Mouse (Mus musculus): ENCODE data around the gene Cpne6. TPM values are rescaled to one million over a fixed set of nuclear protein-coding genes. Genes with fewer than 3 reads are reported as not detected.

Cpne6 gene
- polyA plus RNA-seq, 1 experiment from 2014 or later = 1.1 TPM

DNA sequence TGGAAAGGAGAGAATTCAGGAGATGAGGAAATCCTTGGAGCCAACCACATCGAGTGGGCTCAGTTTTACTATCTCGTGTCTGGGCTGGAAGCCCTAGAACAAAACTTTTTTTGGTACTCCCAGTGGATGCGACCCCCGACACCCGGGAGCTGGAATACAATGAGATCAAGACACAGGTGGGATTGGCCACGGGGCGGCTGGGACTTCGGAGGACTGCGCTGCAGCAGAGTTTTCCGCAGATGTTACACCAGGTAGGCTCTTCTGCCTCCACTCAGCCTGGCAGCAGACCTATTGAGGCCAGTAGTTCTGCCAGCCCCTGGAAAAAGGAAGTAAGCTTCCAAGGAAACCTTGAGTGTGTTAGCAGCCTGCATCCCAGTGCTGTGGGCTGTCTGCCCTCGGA is 53.0 kb downstream of the Cpne6 start:
- Histone ChIP-seq H3K27me3 (ENCODE audit: insufficient read depth, poor library complexity, severe bottlenecking) (no peaks in the 10 kb centered on the region), H3K4me3 (no peak overlapping the region), H3K4me1 (replicated peaks) (peaks cover 17% of the 10 kb centered on the region), H3K9me3 (no peaks in the 10 kb centered on the region), H3K27ac (no peak overlapping the region), H3K36me3 (peaks cover 52% of the 10 kb centered on the region)
- WGBS = 90% methylated on average over 11 of the region's 11 CpGs
- no peak for DNase-seq (ENCODE audit: low spot score)

DNA sequence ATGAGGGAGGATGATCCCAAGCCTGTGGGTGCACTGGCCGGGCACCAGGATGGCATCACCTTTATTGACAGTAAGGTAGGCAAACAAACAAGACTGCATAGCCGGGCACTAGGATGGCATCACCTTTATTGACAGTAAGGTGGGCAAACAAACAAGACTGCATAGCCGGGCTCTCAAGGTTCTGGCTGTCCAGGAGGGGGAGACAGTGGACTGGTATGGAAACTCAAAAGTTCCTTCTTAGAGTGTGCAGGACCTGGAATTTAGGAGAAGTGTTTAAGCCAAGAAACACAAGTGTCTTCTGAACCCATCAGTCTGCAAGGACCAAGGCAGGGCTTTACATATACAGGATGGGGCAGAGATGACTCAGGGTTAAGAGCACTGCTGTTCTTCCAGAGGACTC is 55.5 kb downstream of the Cpne6 start:
- Histone ChIP-seq H3K4me3 (no peak overlapping the region), H3K36me3 (peaks cover 77% of the 10 kb centered on the region), H3K27me3 (ENCODE audit: insufficient read depth, poor library complexity, severe bottlenecking) (no peaks in the 10 kb centered on the region), H3K9me3 (no peaks in the 10 kb centered on the region), H3K27ac (no peak overlapping the region), H3K4me1 (replicated peaks) (peaks cover 12% of the 10 kb centered on the region)
- 79% methylated on average over 3 of the region's 3 CpGs for WGBS
- no peak for DNase-seq (ENCODE audit: low spot score)

Other genes with a start within 250 kb of the Cpne6 start
- gene Dhrs4, start 31.7 kb upstream of the Cpne6 start, polyA plus RNA-seq (2016; fragmentation: Nextera tagmentation; extraction: Ambion mirVana) = 50.5 and 64.5 TPM in 2 replicates
- gene Carmil3, start 19.8 kb upstream of the Cpne6 start, polyA plus RNA-seq (2016; fragmentation: Nextera tagmentation; extraction: Ambion mirVana) = 5.7 and 7.9 TPM in 2 replicates
- not detected in 2 replicates for gene Nrl, start 14.5 kb downstream of the Cpne6 start, polyA plus RNA-seq (2016; fragmentation: Nextera tagmentation; extraction: Ambion mirVana)
- 15.4 and 18.5 TPM in 2 replicates for gene Pck2, start 29.8 kb downstream of the Cpne6 start, polyA plus RNA-seq (2016; fragmentation: Nextera tagmentation; extraction: Ambion mirVana)
- gene Dcaf11, start 49.6 kb downstream of the Cpne6 start, polyA plus RNA-seq (2016; fragmentation: Nextera tagmentation; extraction: Ambion mirVana) = 69.5 and 94.1 TPM in 2 replicates
- gene A730061H03Rik, start 50.0 kb downstream of the Cpne6 start, polyA plus RNA-seq (2016; fragmentation: Nextera tagmentation; extraction: Ambion mirVana) = 0.82 TPM in 1 of 2 replicates, not detected in the other
- 0.26 and 0.34 TPM in 2 replicates for gene Fitm1, start 65.2 kb downstream of the Cpne6 start, polyA plus RNA-seq (2016; fragmentation: Nextera tagmentation; extraction: Ambion mirVana)
- gene Psme1, start 67.7 kb downstream of the Cpne6 start, polyA plus RNA-seq (2016; fragmentation: Nextera tagmentation; extraction: Ambion mirVana) = 97.6 and 114 TPM in 2 replicates
- gene Emc9, start 74.9 kb downstream of the Cpne6 start, polyA plus RNA-seq (2016; fragmentation: Nextera tagmentation; extraction: Ambion mirVana) = 6.8 and 10.0 TPM in 2 replicates
- 171 and 203 TPM in 2 replicates for gene Psme2, start 80.7 kb downstream of the Cpne6 start, polyA plus RNA-seq (2016; fragmentation: Nextera tagmentation; extraction: Ambion mirVana)
- gene Rnf31, start 81.3 kb downstream of the Cpne6 start, polyA plus RNA-seq (2016; fragmentation: Nextera tagmentation; extraction: Ambion mirVana) = 21.2 and 23.2 TPM in 2 replicates
- 7.2 and 7.8 TPM in 2 replicates for gene Irf9, start 93.1 kb downstream of the Cpne6 start, polyA plus RNA-seq (2016; fragmentation: Nextera tagmentation; extraction: Ambion mirVana)
- 10.4 and 12.3 TPM in 2 replicates for gene Rec8, start 107.6 kb downstream of the Cpne6 start, polyA plus RNA-seq (2016; fragmentation: Nextera tagmentation; extraction: Ambion mirVana)
- gene Ipo4, start 125.5 kb downstream of the Cpne6 start, polyA plus RNA-seq (2016; fragmentation: Nextera tagmentation; extraction: Ambion mirVana) = 101 and 107 TPM in 2 replicates
- 0.76 and 1.5 TPM in 2 replicates for gene Gm49378, start 127.5 kb downstream of the Cpne6 start, polyA plus RNA-seq (2016; fragmentation: Nextera tagmentation; extraction: Ambion mirVana)
- gene Tm9sf1, start 133.4 kb downstream of the Cpne6 start, polyA plus RNA-seq (2016; fragmentation: Nextera tagmentation; extraction: Ambion mirVana) = 76.0 and 78.1 TPM in 2 replicates
- gene Tssk4, start 139.7 kb downstream of the Cpne6 start, polyA plus RNA-seq (2016; fragmentation: Nextera tagmentation; extraction: Ambion mirVana) = 0.40 and 0.97 TPM in 2 replicates
- 65.6 and 67.6 TPM in 2 replicates for gene Mdp1, start 150.1 kb downstream of the Cpne6 start, polyA plus RNA-seq (2016; fragmentation: Nextera tagmentation; extraction: Ambion mirVana)
- gene Gmpr2, start 161.5 kb downstream of the Cpne6 start, polyA plus RNA-seq (2016; fragmentation: Nextera tagmentation; extraction: Ambion mirVana) = 60.0 and 65.9 TPM in 2 replicates
- gene Nedd8, start 161.7 kb downstream of the Cpne6 start, polyA plus RNA-seq (2016; fragmentation: Nextera tagmentation; extraction: Ambion mirVana) = 646 and 662 TPM in 2 replicates
- gene Tinf2, start 171.4 kb downstream of the Cpne6 start, polyA plus RNA-seq (2016; fragmentation: Nextera tagmentation; extraction: Ambion mirVana) = 63.4 and 68.9 TPM in 2 replicates
- 0.34 and 0.81 TPM in 2 replicates for gene Tgm1, start 203.5 kb downstream of the Cpne6 start, polyA plus RNA-seq (2016; fragmentation: Nextera tagmentation; extraction: Ambion mirVana)
- gene Rabggta, start 211.8 kb downstream of the Cpne6 start, polyA plus RNA-seq (2016; fragmentation: Nextera tagmentation; extraction: Ambion mirVana) = 34.7 and 36.3 TPM in 2 replicates
- gene Dhrs1, start 235.2 kb downstream of the Cpne6 start, polyA plus RNA-seq (2016; fragmentation: Nextera tagmentation; extraction: Ambion mirVana) = 68.5 and 73.8 TPM in 2 replicates
- gene Nop9, start 235.2 kb downstream of the Cpne6 start, polyA plus RNA-seq (2016; fragmentation: Nextera tagmentation; extraction: Ambion mirVana) = 53.3 and 56.5 TPM in 2 replicates
- gene Cideb, start 248.0 kb downstream of the Cpne6 start, polyA plus RNA-seq (2016; fragmentation: Nextera tagmentation; extraction: Ambion mirVana) = 0.17 TPM in 1 of 2 replicates, not detected in the other